Mouse (Mus musculus): Measurements from ENCODE around the gene Rab11b.

- TF ChIP-seq CTCF (IDR thresholded peaks at IDR 0.05; ENCODE audit: insufficient read depth, low read length) (no peak), POLR2A (IDR thresholded peaks at IDR 0.05; ENCODE audit: borderline replicate concordance, extremely low read depth, low read depth, low read length) (no peak)
Observed at GRCm38 (mm10) chr17:33749451-33749850, 10.9 kb downstream of the Rab11b start.

Data from lung, adult 2 months (tissue).